Mouse (Mus musculus): ENCODE data around the gene Gm5861. TPM values are rescaled to one million over a fixed set of nuclear protein-coding genes. Genes with fewer than 3 reads are reported as not detected.
"Not testable (repeated sequence)": the region's sequence is repeated elsewhere in the genome, so short reads cannot be mapped to it uniquely, and the experiment has no call there.

The Gm5861 gene
- polyA plus RNA-seq (2015; fragmentation: Nextera tagmentation; extraction: Ambion mirVana): not detected in 2 replicates

DNA sequence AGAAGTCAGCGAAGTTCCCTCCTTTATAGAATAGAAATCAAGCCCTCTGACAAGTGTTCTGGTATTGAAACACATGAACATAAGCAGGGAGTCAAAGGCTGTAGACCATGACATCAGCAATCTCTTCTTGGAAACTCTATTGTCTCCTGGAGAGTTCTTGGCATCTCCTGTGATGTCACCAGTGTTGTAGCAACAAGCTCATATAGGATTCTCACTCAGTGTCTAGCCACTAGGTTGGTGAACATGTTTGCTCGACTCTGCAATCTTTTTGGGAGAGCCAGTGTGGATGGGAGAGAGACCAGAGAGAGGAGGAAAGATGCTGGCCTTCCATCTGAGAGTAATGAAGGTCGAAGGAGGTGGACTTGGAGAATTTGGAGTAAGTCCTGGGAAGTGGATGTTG lies at the start of gene Gm5861:
Gene Gm5861, plus strand, starts transcription at position 301 of the 400 bp plus-strand sequence.
- not testable (repeated sequence) for ATAC-seq (ENCODE audit: low read depth); H3K9me3 ChIP-seq (ENCODE audit: control insufficient read depth, low read length); H3K9ac ChIP-seq (ENCODE audit: low read length); H3K27ac ChIP-seq (ENCODE audit: low read length); H3K4me1 ChIP-seq (replicated peaks; ENCODE audit: control insufficient read depth, insufficient read depth, low read length); H3K36me3 ChIP-seq (ENCODE audit: control insufficient read depth, insufficient read depth, low read length); H3K4me3 ChIP-seq (ENCODE audit: low read length); H3K27me3 ChIP-seq (ENCODE audit: control insufficient read depth, insufficient read depth, low read depth, low read length); H3K4me2 ChIP-seq (ENCODE audit: low read depth, low read length)
- WGBS: 56% methylated on average over 1 of the region's 3 CpGs

DNA sequence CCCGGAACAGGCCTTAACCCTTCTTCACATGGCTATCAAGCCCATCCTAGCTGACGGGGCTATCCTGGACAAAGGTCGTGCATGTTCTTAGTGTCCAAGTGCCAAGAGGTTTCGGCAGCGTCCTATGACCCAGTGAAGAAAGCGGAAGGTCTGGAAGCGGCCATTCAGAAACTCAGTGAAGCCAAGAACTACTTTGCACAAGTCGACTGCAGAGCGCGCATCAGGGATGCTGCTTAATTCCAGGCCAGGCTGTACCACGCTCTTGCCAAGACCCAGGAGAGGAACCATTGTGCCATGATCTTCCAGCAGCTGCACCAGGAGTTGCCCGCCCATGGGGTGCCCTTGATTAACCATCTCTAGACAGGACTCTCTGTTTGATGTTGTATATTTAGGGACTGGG lies 44.8 kb upstream of the Gm5861 start:
- not testable (repeated sequence) for H3K27me3 ChIP-seq (ENCODE audit: control insufficient read depth, insufficient read depth, low read depth, low read length); H3K4me2 ChIP-seq (ENCODE audit: low read depth, low read length); ATAC-seq (ENCODE audit: low read depth); H3K9me3 ChIP-seq (ENCODE audit: control insufficient read depth, low read length); H3K4me3 ChIP-seq (ENCODE audit: low read length); H3K27ac ChIP-seq (ENCODE audit: low read length); H3K9ac ChIP-seq (ENCODE audit: low read length); H3K36me3 ChIP-seq (ENCODE audit: control insufficient read depth, insufficient read depth, low read length); H3K4me1 ChIP-seq (replicated peaks; ENCODE audit: control insufficient read depth, insufficient read depth, low read length)
- WGBS: 91% methylated on average over 12 of the region's 12 CpGs

Other genes with a start within 250 kb of the Gm5861 start
- gene Gm8871, start 235.3 kb upstream of the Gm5861 start, polyA plus RNA-seq (2015; fragmentation: Nextera tagmentation; extraction: Ambion mirVana): not detected in 2 replicates
- not detected in 2 replicates for gene Gm8857, start 235.3 kb upstream of the Gm5861 start, polyA plus RNA-seq (2015; fragmentation: Nextera tagmentation; extraction: Ambion mirVana)
- gene Gm8879, start 55.4 kb upstream of the Gm5861 start, polyA plus RNA-seq (2015; fragmentation: Nextera tagmentation; extraction: Ambion mirVana): not detected in 2 replicates
- gene Gm8890, start 73.0 kb downstream of the Gm5861 start, polyA plus RNA-seq (2015; fragmentation: Nextera tagmentation; extraction: Ambion mirVana): not detected in 2 replicates
- not detected in 2 replicates for gene Speer1, start 158.4 kb downstream of the Gm5861 start, polyA plus RNA-seq (2015; fragmentation: Nextera tagmentation; extraction: Ambion mirVana)
- gene Gm8897, start 233.3 kb downstream of the Gm5861 start, polyA plus RNA-seq (2015; fragmentation: Nextera tagmentation; extraction: Ambion mirVana): not detected in 2 replicates

Measured in lung, embryonic 16.5 days (tissue).